Mouse (Mus musculus) MEL (cell line): ENCODE data around the gene Mlycd. TPM values are rescaled to one million over a fixed set of nuclear protein-coding genes. Genes with fewer than 3 reads are reported as not detected.

Experiments used
- DNase-seq: peaks from one replicate; pipeline ENCODE4 v3.0.0; 2011; ENCODE audit warnings: low read depth, low spot score
- H3K27ac ChIP-seq: 2 replicates; pipeline ENCODE4 v1.5.1; 2012; ENCODE audit warnings: low read depth, mild to moderate bottlenecking, control low read depth, low read length, moderate library complexity; ENCODE audit not compliant: control insufficient read depth
- H3K27me3 ChIP-seq, 2 experiments: fragments of 150-350 bp in 1 of 2; sonication (generic) in 1 of 2; 2 replicates each; pipeline ENCODE4 v1.6.1; 2012; ENCODE audit warnings: low read length in 2 of 2, mild to moderate bottlenecking in 2 of 2, improper control_type of control experiment in 1 of 2, moderate library complexity in 1 of 2; ENCODE audit not compliant: insufficient read depth in 2 of 2, control insufficient read depth in 1 of 2
- H3K36me3 ChIP-seq, 2 experiments: 2 replicates each; pipeline ENCODE4 v1.6.1; 2012 to 2014; ENCODE audit warnings: low read length in 2 of 2, improper control_type of control experiment in 1 of 2, inconsistent platforms in 1 of 2, mild to moderate bottlenecking in 1 of 2; ENCODE audit not compliant: insufficient read depth in 2 of 2, control insufficient read depth in 1 of 2
- H3K4me1 ChIP-seq, 2 experiments: fragments of 150-350 bp in 1 of 2; sonication (generic) in 1 of 2; 2 replicates each; pipeline ENCODE4 v1.6.1; 2012; ENCODE audit warnings: low read length in 2 of 2, improper control_type of control experiment in 1 of 2, mild to moderate bottlenecking in 1 of 2; ENCODE audit not compliant: insufficient read depth in 2 of 2, control insufficient read depth in 1 of 2
- H3K4me3 ChIP-seq, 2 experiments: fragments of 150-350 bp in 1 of 2; sonication (generic) in 1 of 2; 2 replicates each; pipeline ENCODE4 v1.5.1; 2012; ENCODE audit warnings: low read depth in 2 of 2, low read length in 2 of 2, mild to moderate bottlenecking in 2 of 2, moderate library complexity in 2 of 2, control low read depth in 1 of 2, improper control_type of control experiment in 1 of 2; ENCODE audit not compliant: control insufficient read depth in 1 of 2, insufficient read depth in 1 of 2
- H3K79me2 ChIP-seq: 2 replicates; pipeline ENCODE4 v1.6.1; 2012; ENCODE audit warnings: mild to moderate bottlenecking, low read length, moderate library complexity; ENCODE audit not compliant: control insufficient read depth, poor library complexity, insufficient read depth
- H3K9ac ChIP-seq: 2 replicates; pipeline ENCODE4 v1.6.1; 2012; ENCODE audit warnings: low read depth, mild to moderate bottlenecking, control low read depth, low read length, moderate library complexity; ENCODE audit not compliant: control insufficient read depth, poor library complexity, severe bottlenecking
- H3K9me3 ChIP-seq: fragments of 150-350 bp; sonication (generic); replicated peaks from 2 replicates; pipeline ENCODE4 v1.6.1; 2012; ENCODE audit warnings: mild to moderate bottlenecking, low read length, improper control_type of control experiment, moderate library complexity; ENCODE audit not compliant: insufficient read depth
- BHLHE40 ChIP-seq: IDR thresholded peaks from 2 replicates; pipeline ENCODE4 v1.6.1; 2012; ENCODE audit warnings: low read depth, mild to moderate bottlenecking, inconsistent platforms, low read length, improper control_type of control experiment, borderline replicate concordance
- CHD1 ChIP-seq: IDR thresholded peaks from 2 replicates; pipeline ENCODE4 v1.6.1; 2012; ENCODE audit warnings: low read depth, mild to moderate bottlenecking, inconsistent platforms, low read length, improper control_type of control experiment
- CHD2 ChIP-seq: IDR thresholded peaks from 2 replicates; pipeline ENCODE4 v1.6.1; 2011; ENCODE audit warnings: low read length, improper control_type of control experiment
- CTCF ChIP-seq, 3 experiments: IDR thresholded peaks in 2 of 3; conservative IDR thresholded peaks in 1 of 3; 2 replicates each; pipeline ENCODE4 v1.5.1; 2011 to 2012; ENCODE audit warnings: low read length in 3 of 3, low read depth in 2 of 3, mild to moderate bottlenecking in 2 of 3, improper control_type of control experiment in 1 of 3, inconsistent platforms in 1 of 3, mixed read lengths in 1 of 3, moderate library complexity in 1 of 3; ENCODE audit not compliant: control insufficient read depth in 1 of 3, insufficient read depth in 1 of 3, poor library complexity in 1 of 3, severe bottlenecking in 1 of 3
- E2F4 ChIP-seq: IDR thresholded peaks from 2 replicates; pipeline ENCODE4 v1.6.1; 2011; ENCODE audit warnings: low read depth, low read length, improper control_type of control experiment, borderline replicate concordance
- ELF1 ChIP-seq: IDR thresholded peaks from 2 replicates; pipeline ENCODE4 v1.6.1; 2014; ENCODE audit warnings: low read depth, mild to moderate bottlenecking, inconsistent platforms, low read length, improper control_type of control experiment, moderate library complexity
- EP300 ChIP-seq, 2 experiments: IDR thresholded peaks; 2 replicates each; pipeline ENCODE4 v1.6.1; 2011; ENCODE audit warnings: improper control_type of control experiment in 2 of 2, low read length in 2 of 2, low read depth in 1 of 2, mild to moderate bottlenecking in 1 of 2
- ETS1 ChIP-seq: IDR thresholded peaks from 2 replicates; pipeline ENCODE4 v1.6.1; 2012; ENCODE audit warnings: low read depth, mild to moderate bottlenecking, inconsistent platforms, low read length, improper control_type of control experiment, moderate library complexity
- GABPA ChIP-seq: IDR thresholded peaks from 2 replicates; pipeline ENCODE4 v1.6.1; 2012; ENCODE audit warnings: low read depth, mild to moderate bottlenecking, inconsistent platforms, low read length, improper control_type of control experiment, moderate library complexity
- GATA1 ChIP-seq: IDR thresholded peaks from 2 replicates; pipeline ENCODE4 v1.6.1; 2011; ENCODE audit warnings: low read depth, low read length, improper control_type of control experiment
- HCFC1 ChIP-seq: IDR thresholded peaks from 2 replicates; pipeline ENCODE4 v1.6.1; 2012; ENCODE audit warnings: low read depth, mild to moderate bottlenecking, inconsistent platforms, low read length, improper control_type of control experiment, moderate library complexity
- JUND ChIP-seq: IDR thresholded peaks from 2 replicates; pipeline ENCODE4 v1.6.1; 2011; ENCODE audit warnings: low read depth, mild to moderate bottlenecking, improper control_type of control experiment, low read length
- MAFK ChIP-seq: IDR thresholded peaks from 2 replicates; pipeline ENCODE4 v1.6.1; 2011; ENCODE audit warnings: low read depth, mild to moderate bottlenecking, low read length, improper control_type of control experiment, borderline replicate concordance
- MAX ChIP-seq: IDR thresholded peaks from 2 replicates; pipeline ENCODE4 v1.6.1; 2011; ENCODE audit warnings: low read length, improper control_type of control experiment
- MAZ ChIP-seq: IDR thresholded peaks from 2 replicates; pipeline ENCODE4 v1.6.1; 2012; ENCODE audit warnings: low read depth, mild to moderate bottlenecking, inconsistent platforms, low read length, improper control_type of control experiment
- MEF2A ChIP-seq: IDR thresholded peaks from 2 replicates; pipeline ENCODE4 v1.6.1; 2014; ENCODE audit warnings: low read depth, mild to moderate bottlenecking, inconsistent platforms, low read length, improper control_type of control experiment; ENCODE audit not compliant: poor library complexity, insufficient replicate concordance, severe bottlenecking; ENCODE audit errors: extremely low read depth
- MXI1 ChIP-seq: IDR thresholded peaks from 2 replicates; pipeline ENCODE4 v1.6.1; 2011; ENCODE audit warnings: mild to moderate bottlenecking, low read depth, low read length, improper control_type of control experiment
- MYB ChIP-seq: IDR thresholded peaks from 2 replicates; pipeline ENCODE4 v1.6.1; 2011; ENCODE audit warnings: mild to moderate bottlenecking, low read depth, low read length, improper control_type of control experiment
- MYC ChIP-seq: IDR thresholded peaks from 2 replicates; pipeline ENCODE4 v1.6.1; 2011; ENCODE audit warnings: low read depth, mild to moderate bottlenecking, low read length, improper control_type of control experiment, moderate library complexity
- NELFE ChIP-seq: IDR thresholded peaks from 2 replicates; pipeline ENCODE4 v1.6.1; 2011; ENCODE audit warnings: low read depth, low read length, improper control_type of control experiment
- POLR2A ChIP-seq, 2 experiments: IDR thresholded peaks; 2 replicates each; pipeline ENCODE4 v1.6.1; 2011 to 2012; ENCODE audit warnings: low read length in 2 of 2, mild to moderate bottlenecking in 2 of 2, control low read depth in 1 of 2, improper control_type of control experiment in 1 of 2, low read depth in 1 of 2, moderate library complexity in 1 of 2; ENCODE audit not compliant: control insufficient read depth in 1 of 2, insufficient read depth in 1 of 2, poor library complexity in 1 of 2
- POLR2AphosphoS2 ChIP-seq: IDR thresholded peaks from 2 replicates; pipeline ENCODE4 v1.6.1; 2011; ENCODE audit warnings: low read length, improper control_type of control experiment
- POLR2AphosphoS5 ChIP-seq: IDR thresholded peaks from 2 replicates; pipeline ENCODE4 v1.6.1; 2012; ENCODE audit warnings: low read depth, borderline replicate concordance, mild to moderate bottlenecking, inconsistent platforms, low read length, moderate library complexity, mixed read lengths
- RAD21 ChIP-seq: IDR thresholded peaks from 2 replicates; pipeline ENCODE4 v1.6.1; 2011; ENCODE audit warnings: mild to moderate bottlenecking, low read depth, low read length, improper control_type of control experiment
- RCOR1 ChIP-seq: IDR thresholded peaks from 2 replicates; pipeline ENCODE4 v1.6.1; 2012; ENCODE audit warnings: low read depth, mild to moderate bottlenecking, inconsistent platforms, low read length, improper control_type of control experiment
- SIN3A ChIP-seq: IDR thresholded peaks from 2 replicates; pipeline ENCODE4 v1.6.1; 2012; ENCODE audit warnings: low read length, improper control_type of control experiment, inconsistent platforms
- SMC3 ChIP-seq: IDR thresholded peaks from 2 replicates; pipeline ENCODE4 v1.6.1; 2011; ENCODE audit warnings: low read depth, low read length, improper control_type of control experiment
- TAL1 ChIP-seq: IDR thresholded peaks from 2 replicates; pipeline ENCODE4 v1.6.1; 2012; ENCODE audit warnings: mild to moderate bottlenecking, inconsistent platforms, low read length, moderate library complexity, mixed read lengths
- TCF12 ChIP-seq: IDR thresholded peaks from 2 replicates; pipeline ENCODE4 v1.6.1; 2014; ENCODE audit warnings: low read depth, mild to moderate bottlenecking, inconsistent platforms, low read length, improper control_type of control experiment, moderate library complexity
- UBTF ChIP-seq: IDR thresholded peaks from 2 replicates; pipeline ENCODE4 v1.6.1; 2012; ENCODE audit warnings: low read depth, mild to moderate bottlenecking, inconsistent platforms, low read length, improper control_type of control experiment, moderate library complexity, borderline replicate concordance; ENCODE audit not compliant: insufficient read depth
- USF1 ChIP-seq: IDR thresholded peaks from 2 replicates; pipeline ENCODE4 v1.6.1; 2014; ENCODE audit warnings: low read depth, mild to moderate bottlenecking, inconsistent platforms, low read length, improper control_type of control experiment, moderate library complexity
- USF2 ChIP-seq, 2 experiments: IDR thresholded peaks; 2 replicates each; pipeline ENCODE4 v1.6.1; 2011 to 2012; ENCODE audit warnings: improper control_type of control experiment in 2 of 2, low read length in 2 of 2, borderline replicate concordance in 1 of 2, inconsistent platforms in 1 of 2, low read depth in 1 of 2, mild to moderate bottlenecking in 1 of 2; ENCODE audit not compliant: insufficient read depth in 1 of 2
- ZC3H11A ChIP-seq: IDR thresholded peaks from 2 replicates; pipeline ENCODE4 v1.6.1; 2012; ENCODE audit warnings: low read depth, mild to moderate bottlenecking, inconsistent platforms, low read length, improper control_type of control experiment
- ZKSCAN1 ChIP-seq: IDR thresholded peaks from 2 replicates; pipeline ENCODE4 v1.6.1; 2012; ENCODE audit warnings: low read depth, mild to moderate bottlenecking, inconsistent platforms, low read length, improper control_type of control experiment, moderate library complexity
- ZMIZ1 ChIP-seq: IDR thresholded peaks from 2 replicates; pipeline ENCODE4 v1.6.1; 2012; ENCODE audit warnings: low read depth, mild to moderate bottlenecking, inconsistent platforms, low read length, improper control_type of control experiment, moderate library complexity
- ZNF384 ChIP-seq: IDR thresholded peaks from 2 replicates; pipeline ENCODE4 v1.6.1; 2012; ENCODE audit warnings: low read depth, mild to moderate bottlenecking, inconsistent platforms, low read length, improper control_type of control experiment
- polyA plus RNA-seq, 2 experiments: library from polyadenylated mRNA; stranded (reverse) in 1 of 2; unstranded in 1 of 2; fragments of >175 nt in 1 of 2; fragments of >200 nt in 1 of 2; gene quantifications; 2 replicates each; pipeline versions ENCODE4 v1.2.1 to v1.2.4; 2012; ENCODE audit warnings: low replicate concordance in 2 of 2, low read depth in 1 of 2; ENCODE audit not compliant: insufficient read length in 2 of 2, insufficient read depth in 1 of 2, missing spikeins in 1 of 2
- total RNA-seq: library from RNA; depleted of rRNA; stranded (reverse); fragments of 300-350 nt; gene quantifications from 2 replicates; pipeline ENCODE4 v1.2.3, GENCODE M21; 2012

Gene Mlycd
- total and polyA plus RNA-seq, 3 experiments = 7.2 to 13.2 TPM; not detected in 1

- no peaks in the 10 kb centered on the region for H3K9me3 ChIP-seq
- peak overlapping the region; percentile 15 for H3K9ac ChIP-seq
- no peaks in the 10 kb centered on the region for H3K79me2 ChIP-seq
- peaks cover 11 to 30% of the 10 kb centered on the region in 2 experiments for H3K4me1 ChIP-seq
- H3K27ac ChIP-seq = peak overlapping the region; percentile 28; the same call in 1 of the 2 replicates
- peaks cover 0 to 9% of the 10 kb centered on the region in 2 experiments; a peak in 2 of 4 replicates for H3K36me3 ChIP-seq
- TF ChIP-seq ELF1 = peak; percentile 40; the same call in 1 of the 2 replicates
- no peak for TF ChIP-seq JUND
- no peak for TF ChIP-seq CHD2
- no peak for TF ChIP-seq ZMIZ1
- peak; percentile 60; the same call in 1 of the 2 replicates for TF ChIP-seq SIN3A
- TF ChIP-seq ZNF384 = no peak
- 0 out of 2 replicates have a peak, but pooled peaks have one; percentile 34 for TF ChIP-seq TCF12
- TF ChIP-seq MAX = no peak
- no peak for TF ChIP-seq MAZ
- no peak for TF ChIP-seq BHLHE40
- TF ChIP-seq CHD1 = no peak
- no peak for TF ChIP-seq POLR2AphosphoS5
- no peak for TF ChIP-seq GATA1
- no peak for TF ChIP-seq POLR2AphosphoS2
- TF ChIP-seq MAFK = no peak
- TF ChIP-seq E2F4 = no peak
- TF ChIP-seq MEF2A = no peak
- TF ChIP-seq MYB = no peak
- TF ChIP-seq RAD21 = no peak
- peak; percentile 93 for TF ChIP-seq ETS1
- 0 out of 2 replicates have a peak, but pooled peaks have one; percentile 36 for TF ChIP-seq MXI1
- TF ChIP-seq GABPA = no peak
- TF ChIP-seq EP300 (IDR thresholded peaks at IDR 0.05; ENCODE audit: low read depth in 1 of 2, low read length in 2 of 2) = peak; percentile 43 to 58; a peak in 3 of 4 replicates
- 0 out of 2 replicates have a peak, but pooled peaks have one; percentile 33 for TF ChIP-seq MYC
- no peak for TF ChIP-seq NELFE
- TF ChIP-seq ZKSCAN1 = no peak
- TF ChIP-seq ZC3H11A = no peak
- TF ChIP-seq CTCF (IDR thresholded peaks at IDR 0.05 in 2 of 3, conservative IDR thresholded peaks at IDR 0.05 in 1 of 3; ENCODE audit: control insufficient read depth in 1 of 3, insufficient read depth in 1 of 3, low read depth in 2 of 3, low read length in 3 of 3, poor library complexity in 1 of 3, severe bottlenecking in 1 of 3) = no peak
- no peak for TF ChIP-seq UBTF
- TF ChIP-seq TAL1 = 0 out of 2 replicates have a peak, but pooled peaks have one; percentile 4
- TF ChIP-seq POLR2A (IDR thresholded peaks at IDR 0.05; ENCODE audit: control insufficient read depth in 1 of 2, insufficient read depth in 1 of 2, low read depth in 1 of 2, low read length in 2 of 2, poor library complexity in 1 of 2) = no peak
- TF ChIP-seq USF2 (IDR thresholded peaks at IDR 0.05; ENCODE audit: borderline replicate concordance in 1 of 2, insufficient read depth in 1 of 2, low read depth in 1 of 2, low read length in 2 of 2) = no peak
- TF ChIP-seq USF1 = peak; percentile 53
- TF ChIP-seq HCFC1 = peak; percentile 29; the same call in 1 of the 2 replicates
- no peak for TF ChIP-seq RCOR1
- TF ChIP-seq SMC3 = no peak
- no peak overlapping the region for H3K4me3 ChIP-seq
- peak; percentile 73 for DNase-seq
- no peaks in the 10 kb centered on the region for H3K27me3 ChIP-seq
These were observed 29.0 kb downstream of the Mlycd start for GRCm38 (mm10) chr8:119423631-119424141.
